Mouse (Mus musculus) MEL (cell line): ENCODE results near the gene Ube2l6.

ENCODE experiments used
- CHD2 ChIP-seq: IDR thresholded peaks from 2 replicates; pipeline ENCODE4 v1.6.1; 2011; ENCODE audit warnings: low read length, improper control_type of control experiment
- CTCF ChIP-seq, 3 experiments: IDR thresholded peaks in 2 of 3; conservative IDR thresholded peaks in 1 of 3; 2 replicates each; pipeline ENCODE4 v1.5.1; 2011 to 2012; ENCODE audit warnings: low read length in 3 of 3, low read depth in 2 of 3, mild to moderate bottlenecking in 2 of 3, improper control_type of control experiment in 1 of 3, inconsistent platforms in 1 of 3, mixed read lengths in 1 of 3, moderate library complexity in 1 of 3; ENCODE audit not compliant: control insufficient read depth in 1 of 3, insufficient read depth in 1 of 3, poor library complexity in 1 of 3, severe bottlenecking in 1 of 3
- E2F4 ChIP-seq: IDR thresholded peaks from 2 replicates; pipeline ENCODE4 v1.6.1; 2011; ENCODE audit warnings: low read depth, low read length, improper control_type of control experiment, borderline replicate concordance
- GABPA ChIP-seq: IDR thresholded peaks from 2 replicates; pipeline ENCODE4 v1.6.1; 2012; ENCODE audit warnings: low read depth, mild to moderate bottlenecking, inconsistent platforms, low read length, improper control_type of control experiment, moderate library complexity
- KAT2A ChIP-seq: conservative IDR thresholded peaks from 2 replicates; pipeline ENCODE4 v1.6.1; 2012; ENCODE audit warnings: low read depth, low read length, improper control_type of control experiment, inconsistent platforms
- MAZ ChIP-seq: IDR thresholded peaks from 2 replicates; pipeline ENCODE4 v1.6.1; 2012; ENCODE audit warnings: low read depth, mild to moderate bottlenecking, inconsistent platforms, low read length, improper control_type of control experiment
- POLR2A ChIP-seq, 2 experiments: IDR thresholded peaks; 2 replicates each; pipeline ENCODE4 v1.6.1; 2011 to 2012; ENCODE audit warnings: low read length in 2 of 2, mild to moderate bottlenecking in 2 of 2, control low read depth in 1 of 2, improper control_type of control experiment in 1 of 2, low read depth in 1 of 2, moderate library complexity in 1 of 2; ENCODE audit not compliant: control insufficient read depth in 1 of 2, insufficient read depth in 1 of 2, poor library complexity in 1 of 2
- POLR2AphosphoS2 ChIP-seq: IDR thresholded peaks from 2 replicates; pipeline ENCODE4 v1.6.1; 2011; ENCODE audit warnings: low read length, improper control_type of control experiment
- RCOR1 ChIP-seq: IDR thresholded peaks from 2 replicates; pipeline ENCODE4 v1.6.1; 2012; ENCODE audit warnings: low read depth, mild to moderate bottlenecking, inconsistent platforms, low read length, improper control_type of control experiment
- TCF12 ChIP-seq: IDR thresholded peaks from 2 replicates; pipeline ENCODE4 v1.6.1; 2014; ENCODE audit warnings: low read depth, mild to moderate bottlenecking, inconsistent platforms, low read length, improper control_type of control experiment, moderate library complexity
- ZC3H11A ChIP-seq: IDR thresholded peaks from 2 replicates; pipeline ENCODE4 v1.6.1; 2012; ENCODE audit warnings: low read depth, mild to moderate bottlenecking, inconsistent platforms, low read length, improper control_type of control experiment

GRCm38 (mm10) chr2:84760777-84761176 lies 37.9 kb upstream of the Ube2l6 start:
- TF ChIP-seq CTCF (IDR thresholded peaks at IDR 0.05 in 2 of 3, conservative IDR thresholded peaks at IDR 0.05 in 1 of 3; ENCODE audit: control insufficient read depth in 1 of 3, insufficient read depth in 1 of 3, low read depth in 2 of 3, low read length in 3 of 3, poor library complexity in 1 of 3, severe bottlenecking in 1 of 3) (no peak), ZC3H11A (no peak), E2F4 (no peak), POLR2AphosphoS2 (no peak), RCOR1 (no peak), KAT2A (no peak), CHD2 (no peak), POLR2A (IDR thresholded peaks at IDR 0.05; ENCODE audit: control insufficient read depth in 1 of 2, insufficient read depth in 1 of 2, low read depth in 1 of 2, low read length in 2 of 2, poor library complexity in 1 of 2) (no peak), TCF12 (no peak), MAZ (no peak), GABPA (no peak)
